Mouse (Mus musculus): ENCODE results near the gene Emsy.
A peak's percentile ranks its signal among the peaks of the same experiment; 100 is the strongest.

Emsy gene

DNA sequence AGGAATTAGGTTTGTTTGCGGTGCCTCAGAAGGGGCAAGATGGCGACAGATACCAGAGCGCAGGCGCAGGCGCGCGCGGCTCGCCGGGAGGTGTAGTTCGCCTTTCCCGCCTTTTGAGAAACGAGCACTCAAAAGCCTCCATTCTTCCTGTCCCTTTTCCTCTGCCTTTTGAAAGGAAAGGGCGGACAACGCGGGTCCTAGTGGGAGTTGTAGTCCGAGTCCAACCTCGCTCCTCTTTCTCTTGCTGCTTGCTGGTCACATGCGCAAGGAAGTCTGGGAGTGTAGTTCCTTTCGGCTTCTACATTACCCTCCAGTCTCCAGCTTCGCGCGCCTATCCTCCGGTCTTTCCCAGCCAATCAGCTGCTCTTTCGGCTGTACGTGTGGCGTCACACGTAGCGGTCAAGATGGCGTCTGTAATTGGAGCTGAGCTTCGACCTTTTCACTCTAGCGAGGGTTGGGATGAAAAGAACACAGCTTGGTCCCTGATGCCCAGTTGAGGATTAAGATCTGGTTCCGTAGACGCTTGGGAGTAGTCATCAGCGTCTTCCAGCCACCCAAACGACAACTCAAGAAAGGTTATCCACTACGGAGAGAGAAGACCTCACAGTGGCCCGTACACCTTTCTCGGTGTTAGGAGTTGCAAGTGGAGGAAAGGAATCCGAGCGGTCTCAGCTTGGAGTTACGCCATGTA lies at the start of gene Emsy:
Gene Emsy, minus strand, starts transcription at position 253 of the 691 bp plus-strand sequence.
- peak; percentile 97 for DNase-seq (ENCODE audit: low read depth, low spot score)

DNA sequence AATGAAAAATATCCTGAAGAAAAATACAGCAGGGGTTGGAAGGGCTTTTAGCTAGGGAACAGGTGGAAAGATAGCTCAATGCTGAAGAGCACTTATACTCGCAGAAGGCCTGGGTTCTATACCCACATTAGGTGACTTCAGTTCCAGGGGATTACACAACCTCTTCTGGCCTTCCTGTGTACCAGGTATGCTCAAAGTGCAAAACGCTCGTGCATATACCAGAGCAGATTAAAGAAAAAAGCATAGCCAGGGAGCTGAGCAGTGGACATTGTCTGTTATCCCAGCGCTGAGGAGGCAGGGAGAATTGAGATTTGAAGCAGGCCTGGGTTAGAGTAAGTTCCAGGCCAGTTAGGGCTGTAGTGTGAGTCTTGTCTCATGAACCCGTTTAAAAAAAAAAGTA lies 47.7 kb upstream of the Emsy start:
- peak; percentile 42 for DNase-seq (ENCODE audit: low read depth, low spot score)

DNA sequence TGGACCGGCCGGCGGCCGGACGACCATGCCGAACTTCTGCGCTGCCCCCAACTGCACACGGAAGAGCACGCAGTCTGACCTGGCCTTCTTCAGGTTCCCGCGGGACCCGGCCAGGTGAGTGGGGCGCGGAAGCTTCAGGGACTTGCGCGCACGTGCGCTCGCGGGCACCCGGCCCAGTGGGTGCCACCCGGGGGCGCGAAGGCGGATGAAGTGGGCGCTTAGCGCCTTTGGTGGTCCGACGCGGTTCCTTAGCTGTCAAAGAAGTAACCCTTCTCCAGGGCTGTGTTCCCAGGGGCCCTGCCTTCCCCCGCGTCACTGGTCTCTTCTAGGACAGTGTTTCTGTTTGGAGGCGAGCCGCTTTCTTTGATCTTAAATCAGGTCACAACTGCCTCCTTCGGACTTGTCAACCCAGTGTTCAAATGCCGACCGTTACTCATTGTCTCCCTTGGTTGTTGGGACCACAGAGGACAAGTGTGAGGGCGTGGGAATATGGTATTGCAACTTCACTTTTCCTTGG lies 46.8 kb upstream of the Emsy start:
- DNase-seq (ENCODE audit: low read depth, low spot score), result peak; percentile 70

DNA sequence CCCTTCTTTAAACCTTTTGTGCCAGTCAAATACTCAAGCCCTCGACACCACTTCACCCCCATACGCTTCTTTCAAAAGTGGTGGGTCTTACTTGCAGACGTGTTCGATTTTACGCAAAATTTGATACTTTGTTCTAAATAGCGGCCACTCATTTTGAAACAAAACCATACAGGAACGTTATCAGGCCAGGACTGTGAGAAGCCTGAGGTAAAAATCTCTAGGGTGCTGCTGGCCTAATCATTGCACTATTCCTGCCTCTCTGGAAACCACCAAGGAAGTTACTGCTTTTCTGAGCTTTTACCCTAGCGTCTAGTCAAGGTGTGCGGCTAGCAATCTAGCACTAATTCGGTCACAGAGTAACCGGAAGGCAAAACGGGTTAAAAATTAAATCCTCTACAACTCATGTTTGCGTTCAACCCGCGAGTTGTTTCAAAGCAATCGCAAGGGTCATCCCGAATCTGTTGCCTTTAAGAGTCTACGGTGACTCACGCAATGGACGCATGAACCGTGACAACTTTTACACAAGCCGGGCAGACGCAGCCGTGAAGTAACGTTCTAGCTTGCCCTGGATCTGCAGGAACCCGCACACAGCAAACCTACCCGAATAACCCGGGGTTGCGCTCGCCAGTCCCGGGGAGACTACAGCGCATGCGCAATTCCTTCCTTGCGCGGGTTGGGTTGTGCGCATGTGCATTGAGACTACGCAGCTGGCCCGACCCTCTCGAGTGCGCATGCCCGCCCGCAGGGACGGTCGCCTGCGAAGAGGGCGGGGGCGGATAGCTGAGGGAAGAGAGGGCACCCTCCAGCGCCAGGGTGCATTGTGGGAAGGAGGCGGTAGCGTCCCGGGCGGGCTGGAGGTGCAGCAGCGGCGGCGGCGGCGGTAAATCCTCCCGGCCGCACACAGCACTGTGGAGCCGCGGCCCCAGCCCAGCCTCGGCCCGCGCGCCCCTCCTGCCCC lies 46.0 kb upstream of the Emsy start, which contains the start of gene Thap12:
Gene Thap12, plus strand, starts transcription at position 821 of the 958 bp plus-strand sequence.
- DNase-seq (ENCODE audit: low read depth, low spot score), result peak; percentile 99

DNA sequence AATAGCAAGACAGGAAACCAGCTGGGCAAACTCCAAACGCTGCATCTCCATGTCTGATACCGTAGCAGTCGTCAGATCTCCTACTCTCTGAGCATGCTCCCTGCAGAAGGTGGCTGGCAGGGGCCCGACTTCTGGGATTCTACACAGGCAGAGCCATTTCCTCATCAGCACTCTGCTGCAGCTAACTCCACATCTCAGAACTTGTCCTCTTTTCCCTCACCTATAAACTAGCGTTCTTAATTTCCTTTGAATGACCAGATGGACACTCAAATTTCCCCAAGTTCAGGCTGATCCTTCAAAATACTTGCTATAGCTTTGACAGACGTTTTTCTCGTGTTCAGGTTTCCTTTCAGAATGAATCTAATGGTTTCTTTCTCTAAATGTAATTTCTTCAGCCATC lies 45.2 kb upstream of the Emsy start:
- peak; percentile 40 for DNase-seq (ENCODE audit: low read depth, low spot score)

DNA sequence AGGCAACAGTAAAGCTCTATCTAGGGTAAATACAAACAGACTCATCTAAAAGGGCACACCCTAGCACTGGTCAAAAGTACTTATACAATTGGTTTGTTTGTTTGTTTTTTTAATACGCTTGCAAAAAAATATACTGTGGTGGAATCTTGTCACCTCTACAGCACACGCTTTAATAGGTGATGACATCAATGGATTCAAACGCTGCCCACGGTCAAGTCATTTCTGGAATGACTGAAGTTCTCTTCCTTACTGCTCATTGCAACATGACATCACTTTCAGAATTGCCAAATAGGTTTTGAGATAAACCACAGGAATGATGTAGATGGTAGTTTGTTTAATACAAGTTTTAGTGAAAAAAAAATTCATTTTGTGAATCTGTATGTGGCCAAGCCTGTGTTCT lies 42.0 kb upstream of the Emsy start:
- no peak for DNase-seq (ENCODE audit: low read depth, low spot score)

DNA sequence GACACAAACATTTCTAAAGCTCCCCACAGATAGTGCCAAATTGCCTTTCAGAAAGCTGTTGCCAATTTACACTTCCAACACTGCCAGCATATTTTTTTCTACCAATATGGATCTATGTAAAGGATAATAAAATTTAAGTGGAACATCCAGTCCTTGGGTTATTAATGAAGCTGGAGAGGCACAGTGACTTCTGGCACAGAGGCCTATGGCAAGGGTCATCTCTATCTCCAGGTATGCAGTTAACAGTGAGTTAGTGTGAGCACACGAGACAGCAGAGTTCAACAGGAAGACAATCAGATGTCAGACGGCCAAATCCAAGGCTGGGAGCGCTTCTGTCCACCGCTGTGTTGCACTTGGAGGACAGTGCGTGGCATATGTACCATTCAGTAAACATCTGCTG lies 41.5 kb upstream of the Emsy start:
- no peak for DNase-seq (ENCODE audit: low read depth, low spot score)

DNA sequence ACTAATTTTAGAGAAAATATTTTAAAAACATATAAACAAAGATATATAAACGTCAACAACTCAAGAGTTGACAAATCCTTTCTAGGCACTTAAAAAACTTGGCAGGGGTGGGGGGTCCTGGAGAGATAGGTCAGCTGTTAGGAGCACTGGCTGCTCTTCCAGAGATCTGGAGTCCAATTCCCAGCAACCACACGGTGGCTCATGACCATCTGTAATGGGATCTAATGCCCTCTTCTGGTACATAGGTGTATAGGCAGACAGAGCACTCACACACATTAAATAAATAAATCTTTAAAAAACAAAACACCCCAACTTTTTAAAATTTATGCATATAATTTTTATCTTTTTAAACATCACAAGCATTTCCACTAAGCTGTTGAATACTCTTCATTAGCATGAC lies 40.9 kb upstream of the Emsy start:
- DNase-seq (ENCODE audit: low read depth, low spot score), result peak; percentile 39

DNA sequence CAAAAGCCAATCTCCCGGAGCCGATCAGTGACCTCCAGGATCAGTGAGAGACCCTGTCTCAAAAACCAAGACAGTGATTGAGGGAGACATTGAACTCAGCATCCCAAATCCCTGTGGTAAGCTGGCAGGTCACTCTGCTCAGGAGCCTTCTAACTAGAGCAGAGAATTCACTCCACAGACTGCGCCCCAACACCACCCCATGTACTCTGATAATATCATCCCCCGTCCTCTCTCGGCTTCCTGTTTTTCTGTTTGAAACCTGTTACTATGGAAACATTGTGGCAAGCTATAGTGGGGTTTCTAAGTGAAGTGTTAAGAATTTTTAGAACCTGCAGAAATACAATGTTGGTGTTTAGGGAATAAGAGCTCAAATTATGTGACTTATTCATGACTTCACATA lies 37.5 kb upstream of the Emsy start:
- DNase-seq (ENCODE audit: low read depth, low spot score), result peak; percentile 69

DNA sequence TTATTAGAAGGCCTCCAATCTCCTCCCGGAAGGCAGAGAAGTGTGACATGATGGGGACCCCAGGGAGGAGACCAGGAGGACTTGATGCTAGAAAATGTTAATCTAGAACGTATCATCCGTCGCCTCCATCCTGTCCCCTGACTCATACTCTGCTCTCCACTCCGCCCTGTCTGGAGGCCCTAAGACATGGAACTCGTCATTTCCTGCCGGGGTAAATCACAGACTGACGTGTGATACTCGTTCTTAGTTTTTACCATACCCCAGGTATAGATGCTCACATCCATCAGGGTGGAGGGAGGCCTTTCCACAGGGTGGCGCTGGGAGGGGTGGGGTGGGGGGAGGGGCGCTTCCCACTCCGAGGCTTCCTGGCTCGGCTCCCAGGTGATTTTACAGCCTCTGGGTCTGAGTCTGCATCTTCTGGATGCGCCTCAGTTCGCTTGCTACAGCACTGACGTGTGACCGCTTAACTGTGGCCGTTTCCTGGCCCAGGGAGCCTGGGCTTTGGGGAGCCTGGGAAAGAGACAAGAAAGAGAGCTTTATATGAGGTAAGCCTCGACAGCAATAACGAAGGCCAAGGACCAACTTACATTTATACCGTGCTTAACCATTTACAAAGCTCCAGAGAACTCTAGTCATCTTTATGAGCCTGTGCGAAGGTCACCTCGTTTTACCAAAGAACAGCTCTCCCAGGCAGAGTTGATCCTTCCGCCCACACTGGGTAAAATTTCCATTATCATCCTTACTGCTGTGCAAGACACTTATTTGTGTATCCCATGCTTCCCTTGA lies 36.4 kb upstream of the Emsy start:
- DNase-seq (ENCODE audit: low read depth, low spot score), result no peak

DNA sequence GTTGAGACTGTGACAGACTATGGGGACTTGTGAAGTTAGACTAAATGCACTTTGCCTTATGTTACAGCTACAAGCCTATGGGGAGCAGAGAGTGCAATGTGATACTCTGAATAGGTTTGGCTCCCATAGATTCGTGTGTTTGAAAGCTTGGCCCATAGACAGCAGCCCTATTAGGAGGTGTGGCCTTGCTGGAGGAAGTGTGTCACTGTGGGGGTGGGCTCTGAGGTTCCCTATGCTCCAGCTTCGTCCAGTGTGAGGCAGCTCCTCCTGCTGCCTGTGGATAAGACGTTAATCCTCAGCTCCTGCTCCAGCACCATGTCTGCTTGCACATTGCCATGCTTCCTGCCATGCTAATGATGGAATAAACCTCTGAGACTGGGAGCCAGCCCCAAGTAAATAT lies 34.2 kb upstream of the Emsy start:
- DNase-seq (ENCODE audit: low read depth, low spot score), result no peak

DNA sequence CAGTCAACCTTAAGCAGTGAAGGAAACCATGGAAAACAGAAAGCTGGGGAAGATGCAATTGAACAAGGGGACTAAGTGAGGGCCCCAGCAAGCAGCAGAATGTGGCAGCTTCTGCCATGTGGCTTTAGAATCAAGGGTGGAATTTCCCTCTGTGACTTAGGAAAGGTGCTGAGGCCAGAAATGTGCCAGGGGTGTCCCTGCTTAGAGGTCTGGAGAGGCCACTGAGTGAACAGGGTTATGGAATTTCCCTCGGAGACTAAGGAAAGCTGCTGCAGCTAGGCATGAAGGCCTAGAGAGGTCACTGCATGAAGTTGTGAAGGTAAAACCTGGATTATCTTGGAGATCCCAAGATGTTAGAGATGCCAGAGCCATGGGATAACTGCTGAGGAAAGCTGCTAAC lies 33.5 kb upstream of the Emsy start:
- no peak for DNase-seq (ENCODE audit: low read depth, low spot score)

DNA sequence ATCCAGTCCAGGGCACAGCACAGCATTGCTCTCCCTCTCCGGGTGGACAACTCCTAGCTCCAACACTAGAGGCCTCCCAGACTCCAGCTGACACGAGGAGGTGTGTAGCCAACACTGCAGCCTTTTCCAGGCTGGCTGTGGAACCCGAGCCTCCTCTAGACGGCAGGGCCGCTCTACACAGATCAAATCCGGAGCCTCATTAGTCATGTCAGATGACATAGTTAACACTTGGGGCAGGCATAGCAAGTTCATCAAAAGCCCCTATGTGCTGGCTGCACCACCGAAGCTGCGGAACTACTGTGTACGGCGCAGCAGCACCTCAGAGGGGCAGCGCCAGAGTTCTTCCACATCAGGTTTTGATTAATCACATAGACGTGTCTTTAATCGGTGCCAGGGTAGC lies 29.3 kb upstream of the Emsy start:
- no peak for DNase-seq (ENCODE audit: low read depth, low spot score)

DNA sequence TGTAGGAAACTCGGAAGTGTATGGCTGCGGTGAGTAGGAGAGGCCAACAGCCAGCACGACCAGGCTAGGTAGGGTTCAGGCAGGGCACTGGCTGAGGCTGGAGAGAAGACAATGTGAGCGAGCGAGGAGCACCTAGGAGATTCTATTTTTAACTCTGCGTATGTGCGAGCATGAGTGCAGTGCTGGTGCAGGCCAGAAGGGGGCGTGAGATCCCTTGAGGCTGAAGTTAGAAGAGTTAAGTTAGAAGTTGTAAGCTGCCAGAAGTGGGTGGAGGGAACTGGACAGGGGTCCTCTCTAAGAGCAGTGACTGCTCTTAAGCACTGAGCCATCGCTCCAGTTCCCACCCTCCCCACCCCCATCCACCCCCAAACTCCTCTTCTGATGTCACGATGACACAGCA lies 26.2 kb upstream of the Emsy start:
- no peak for DNase-seq (ENCODE audit: low read depth, low spot score)

DNA sequence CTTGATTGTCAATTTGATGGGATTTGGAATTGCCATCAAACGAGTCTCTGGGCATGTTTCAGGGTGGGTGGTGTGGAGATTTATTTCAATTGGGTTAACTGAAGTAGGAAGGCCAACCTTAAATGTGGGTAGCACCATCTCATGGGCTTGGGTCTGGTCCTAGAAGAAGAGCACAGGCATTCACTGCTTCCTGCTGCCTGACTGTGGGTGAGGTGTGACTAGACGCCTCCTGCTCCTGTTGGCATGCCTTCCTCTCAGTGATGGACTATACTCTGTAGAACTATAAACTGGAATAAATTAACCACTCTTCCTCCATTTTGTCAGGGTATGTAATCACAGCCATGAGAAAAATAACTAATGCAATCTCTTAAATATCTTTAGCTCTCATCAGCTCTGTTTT lies 24.1 kb upstream of the Emsy start:
- DNase-seq (ENCODE audit: low read depth, low spot score), result no peak

DNA sequence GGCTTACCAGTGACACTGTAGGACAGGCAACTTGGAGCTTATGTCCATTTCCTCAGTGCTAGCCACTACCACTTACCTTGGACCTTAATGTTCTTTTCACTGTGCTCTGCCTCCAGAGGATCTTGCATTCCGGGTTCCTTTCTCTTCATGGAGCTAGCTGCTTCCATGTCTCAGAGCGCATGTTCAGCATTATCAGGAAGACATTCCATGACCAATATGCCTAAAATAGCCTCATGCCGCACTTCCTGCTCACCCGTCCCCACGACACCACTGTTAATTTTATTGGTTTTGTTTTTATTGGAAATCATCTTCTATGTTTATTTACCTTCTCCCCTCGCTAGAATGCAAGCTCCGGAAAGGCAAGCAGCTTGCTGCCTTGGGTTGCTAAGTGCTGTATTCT lies 21.9 kb upstream of the Emsy start:
- DNase-seq (ENCODE audit: low read depth, low spot score), result no peak

DNA sequence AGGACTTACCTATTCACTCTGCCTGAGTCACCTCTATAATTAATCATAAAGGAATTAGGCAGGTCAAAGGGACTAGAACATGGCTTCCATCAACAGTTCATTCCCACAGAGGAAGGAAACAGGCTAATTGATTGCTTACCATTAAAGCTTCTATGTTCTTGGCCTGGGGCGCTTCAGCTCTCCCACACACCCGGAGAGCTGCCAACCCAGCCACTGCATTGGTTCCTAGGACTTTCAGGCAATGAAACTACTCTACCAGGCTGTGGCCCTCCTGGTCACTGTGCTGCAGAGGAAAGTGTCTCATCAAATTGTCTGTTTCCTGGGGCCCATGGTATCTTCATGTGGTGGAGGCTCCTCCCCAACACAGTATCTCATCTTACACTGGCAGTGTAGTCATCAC lies 20.9 kb upstream of the Emsy start:
- DNase-seq (ENCODE audit: low read depth, low spot score), result no peak

DNA sequence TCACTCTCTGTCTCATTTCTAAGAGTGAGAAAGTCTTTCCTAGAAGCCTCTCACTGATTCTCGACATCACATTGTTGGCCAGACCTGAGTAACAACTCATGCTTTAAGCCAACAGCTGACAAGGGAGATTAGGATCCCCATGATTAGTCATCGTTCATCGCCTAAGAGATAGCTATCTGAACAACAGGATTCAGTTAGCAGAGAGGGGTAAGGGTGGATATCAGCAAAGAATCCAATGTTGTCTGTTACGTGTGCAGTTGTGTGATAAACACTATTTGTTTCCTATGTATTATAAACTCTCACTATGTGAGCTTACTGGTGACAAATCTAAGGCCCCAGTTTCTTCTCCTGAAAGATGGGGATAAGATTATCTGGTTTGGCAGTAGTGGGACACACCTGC lies 17.8 kb upstream of the Emsy start:
- DNase-seq (ENCODE audit: low read depth, low spot score), result no peak

DNA sequence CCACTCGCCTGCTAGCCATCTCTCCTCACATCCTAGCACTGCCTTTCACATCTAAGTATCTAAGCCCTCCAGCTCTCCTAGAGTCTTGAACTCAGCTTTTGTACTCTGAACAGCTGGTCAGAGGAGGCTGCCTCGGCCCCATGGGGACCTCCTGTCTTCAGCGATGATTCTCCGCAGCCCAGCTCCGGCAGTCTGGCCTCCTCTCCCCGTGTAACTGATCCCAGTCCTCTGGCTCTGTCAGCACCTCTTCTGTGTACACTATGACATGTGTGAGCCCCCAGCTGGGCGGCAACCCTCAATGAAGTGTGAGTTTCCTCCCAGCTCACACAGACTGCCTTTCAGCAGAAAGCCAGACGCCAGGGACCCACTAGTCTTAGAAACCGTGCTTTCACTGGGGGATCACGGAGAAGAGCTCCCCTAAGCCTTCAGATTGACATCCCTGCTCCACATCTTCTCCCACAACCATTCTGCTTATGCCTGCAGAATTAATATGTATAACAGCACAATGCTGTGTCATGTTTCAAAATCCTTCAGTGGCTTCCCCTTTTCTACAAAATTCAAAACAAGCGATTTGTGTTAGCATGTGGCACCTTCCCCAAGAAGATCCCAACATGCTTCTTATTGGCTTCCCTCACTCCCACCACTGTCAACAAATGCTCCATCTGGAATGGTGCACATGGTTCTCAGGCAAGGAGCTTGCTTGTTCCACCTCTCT lies 15.8 kb upstream of the Emsy start:
- DNase-seq (ENCODE audit: low read depth, low spot score), result no peak

DNA sequence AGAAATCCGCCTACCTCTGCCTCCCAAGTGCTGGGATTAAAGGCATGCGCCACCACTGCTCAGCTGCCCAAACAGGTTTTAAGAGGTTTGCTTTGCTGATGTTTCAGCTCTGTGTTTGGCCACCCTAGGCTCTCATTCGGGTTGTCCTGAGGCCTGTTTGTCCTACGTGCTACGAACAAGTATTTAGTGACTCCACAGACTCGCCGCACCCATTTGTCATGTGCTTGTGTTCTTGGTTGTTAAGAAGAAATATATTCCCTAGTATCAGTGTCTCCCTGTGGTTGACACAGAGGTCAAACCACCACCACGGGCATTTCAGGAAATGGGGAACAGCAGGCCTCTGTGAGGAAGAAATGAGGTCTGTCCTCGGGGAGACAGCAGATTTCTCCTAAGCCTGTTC lies 14.8 kb upstream of the Emsy start:
- DNase-seq (ENCODE audit: low read depth, low spot score), result no peak

DNA sequence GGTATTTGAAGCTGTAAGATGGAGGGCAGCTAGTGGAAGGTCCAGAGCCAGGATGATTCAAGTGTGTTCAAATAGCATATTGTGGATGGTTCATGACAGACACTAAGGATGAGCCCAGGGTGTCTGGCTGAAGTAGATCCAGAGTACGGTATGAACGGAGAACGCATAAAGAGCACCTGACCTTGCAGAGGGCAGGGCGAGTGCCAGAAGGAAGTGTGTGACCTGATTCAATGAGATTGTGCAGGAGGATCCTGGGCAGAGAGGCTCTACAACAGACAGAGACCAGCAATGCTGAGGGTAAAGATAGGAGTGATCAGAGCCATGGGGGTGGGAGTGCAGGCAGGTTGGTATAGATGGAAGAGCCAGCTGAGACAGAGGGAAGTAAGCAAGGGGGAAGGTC lies 14.2 kb upstream of the Emsy start:
- DNase-seq (ENCODE audit: low read depth, low spot score), result no peak
